Mouse (Mus musculus): Measurements from ENCODE around the gene Me3.

GRCm38 (mm10) chr7:89856440-89857217 lies 224.4 kb downstream of the Me3 start:
- TF ChIP-seq CTCF (IDR thresholded peaks at IDR 0.05; ENCODE audit: borderline replicate concordance, control insufficient read depth, extremely low read depth, insufficient read depth, low read length, poor library complexity): no peak
- TF ChIP-seq POLR2A (IDR thresholded peaks at IDR 0.05; ENCODE audit: control insufficient read depth, extremely low read depth, insufficient read depth, low read length, poor library complexity): no peak

All from thymus, adult 2 months (tissue).